Mouse (Mus musculus) right cerebral cortex, postnatal 36 days (tissue): ENCODE measurements around the gene Msx1.
"Not testable (repeated sequence)": the region's sequence is repeated elsewhere in the genome, so short reads cannot be mapped to it uniquely, and the experiment has no call there.

Experiments used
- DNase-seq, 2 experiments: peaks; one replicate each; pipeline ENCODE4 v3.0.0; 2022; ENCODE audit warnings: low spot score in 2 of 2, mixed read lengths in 1 of 2

Msx1 gene

DNA sequence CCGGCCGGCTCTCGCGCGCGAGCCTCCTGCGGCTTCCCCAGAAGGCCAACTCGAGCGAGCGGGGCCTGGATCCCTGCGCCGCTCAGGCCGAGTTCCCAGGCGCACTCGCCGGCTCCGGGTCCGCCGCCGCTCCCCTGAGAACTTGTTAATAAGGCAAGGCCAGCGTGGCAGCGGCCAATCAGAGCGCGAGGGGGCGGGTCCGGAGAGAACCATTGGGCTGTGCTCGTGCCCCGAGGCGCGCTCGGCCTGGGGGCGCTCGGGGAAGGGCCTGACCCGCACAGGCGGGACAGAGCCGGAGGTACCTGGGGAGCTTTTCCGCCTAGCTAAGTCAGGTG, at the start of gene Msx1:
Msx1 (minus strand) TSS at position 123 of the 335 bp plus-strand sequence.
- DNase-seq = peak; percentile 30 to 36

DNA sequence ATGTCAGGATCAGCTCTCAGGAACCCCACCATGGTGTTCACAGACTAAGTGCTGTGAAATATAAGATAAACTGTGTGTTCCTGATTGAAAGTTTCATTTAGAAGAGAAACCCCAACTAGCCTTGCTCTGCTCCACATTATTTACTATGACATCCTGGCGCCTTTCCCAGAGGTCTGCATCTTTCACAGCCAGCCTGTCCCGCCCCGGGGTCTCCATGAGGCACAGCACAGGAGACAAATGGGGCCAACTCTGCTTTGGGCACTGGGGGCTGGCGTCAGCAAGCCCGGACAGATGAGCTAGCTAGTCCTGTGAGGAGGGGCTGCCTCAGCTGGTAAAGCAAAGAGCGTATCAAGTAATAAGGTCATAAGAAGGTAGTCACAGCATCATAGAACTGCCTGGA, 41.1 kb upstream of the Msx1 start:
- DNase-seq = no peak

DNA sequence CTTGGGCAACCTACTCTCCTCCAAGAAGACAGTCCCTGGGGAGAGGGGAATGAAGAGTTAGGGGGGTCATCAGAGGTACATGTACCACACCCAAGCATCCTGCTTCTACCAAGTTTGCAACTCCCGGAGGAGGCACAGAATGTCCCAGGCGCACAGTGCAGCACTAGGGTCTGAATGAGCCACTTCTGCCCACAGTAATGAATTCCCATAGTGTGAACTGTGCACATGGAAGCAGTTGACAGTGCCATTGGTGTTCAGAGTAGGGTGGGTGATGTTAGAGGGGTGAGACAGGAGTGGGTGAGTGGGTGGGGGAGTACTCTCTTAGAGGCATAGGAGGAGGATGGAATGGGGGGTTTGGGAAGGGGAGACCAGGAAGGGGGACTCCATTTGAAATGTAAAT, 39.9 kb upstream of the Msx1 start:
- DNase-seq = no peak

DNA sequence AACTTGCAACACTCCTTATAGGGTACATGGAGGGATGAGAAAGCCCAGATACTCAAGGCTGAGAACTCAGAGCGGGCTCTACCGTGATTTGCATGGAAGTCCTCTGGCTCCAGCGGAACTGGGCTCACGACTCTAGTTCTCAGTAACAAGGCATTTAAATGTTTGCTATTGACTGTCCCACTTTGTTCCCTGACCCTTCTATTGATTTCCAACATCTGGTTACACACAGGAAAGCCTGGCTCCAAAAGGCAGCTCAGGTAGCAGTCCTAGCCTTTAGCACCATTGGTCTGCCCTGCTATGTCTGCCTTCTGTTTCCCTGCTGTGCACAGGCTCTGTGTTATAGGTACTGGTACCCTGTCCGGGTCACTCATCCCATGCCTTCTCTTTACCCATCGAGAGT, 36.5 kb upstream of the Msx1 start:
- DNase-seq = no peak

DNA sequence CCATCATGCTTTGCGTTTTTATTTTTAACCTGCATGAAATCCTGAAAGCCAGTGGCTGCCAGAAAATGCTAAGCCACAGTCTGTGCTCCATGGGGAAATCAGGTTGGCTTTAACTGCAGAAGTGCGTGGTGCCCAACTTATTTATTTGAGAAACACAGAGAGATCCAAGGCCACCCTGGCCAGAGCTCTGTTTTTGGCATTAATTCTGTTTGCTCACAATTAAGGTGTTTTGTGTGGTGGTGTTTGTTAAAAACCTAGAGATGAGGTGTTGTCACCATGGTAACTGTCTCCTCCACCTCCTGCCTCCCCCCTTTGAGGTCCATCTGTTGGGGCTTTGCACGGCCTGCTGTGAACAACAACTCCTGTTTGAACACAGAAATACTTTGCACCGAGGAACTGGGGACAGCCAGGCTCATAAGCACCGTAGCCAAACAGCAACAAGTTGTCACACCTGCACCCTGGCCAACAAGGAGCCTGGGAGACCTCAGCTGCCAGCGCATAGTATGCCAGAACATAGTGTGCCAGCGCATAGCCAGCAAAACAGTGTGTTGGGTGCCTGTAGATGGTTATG, 35.9 kb upstream of the Msx1 start:
- DNase-seq = peak; percentile 56 to 61

DNA sequence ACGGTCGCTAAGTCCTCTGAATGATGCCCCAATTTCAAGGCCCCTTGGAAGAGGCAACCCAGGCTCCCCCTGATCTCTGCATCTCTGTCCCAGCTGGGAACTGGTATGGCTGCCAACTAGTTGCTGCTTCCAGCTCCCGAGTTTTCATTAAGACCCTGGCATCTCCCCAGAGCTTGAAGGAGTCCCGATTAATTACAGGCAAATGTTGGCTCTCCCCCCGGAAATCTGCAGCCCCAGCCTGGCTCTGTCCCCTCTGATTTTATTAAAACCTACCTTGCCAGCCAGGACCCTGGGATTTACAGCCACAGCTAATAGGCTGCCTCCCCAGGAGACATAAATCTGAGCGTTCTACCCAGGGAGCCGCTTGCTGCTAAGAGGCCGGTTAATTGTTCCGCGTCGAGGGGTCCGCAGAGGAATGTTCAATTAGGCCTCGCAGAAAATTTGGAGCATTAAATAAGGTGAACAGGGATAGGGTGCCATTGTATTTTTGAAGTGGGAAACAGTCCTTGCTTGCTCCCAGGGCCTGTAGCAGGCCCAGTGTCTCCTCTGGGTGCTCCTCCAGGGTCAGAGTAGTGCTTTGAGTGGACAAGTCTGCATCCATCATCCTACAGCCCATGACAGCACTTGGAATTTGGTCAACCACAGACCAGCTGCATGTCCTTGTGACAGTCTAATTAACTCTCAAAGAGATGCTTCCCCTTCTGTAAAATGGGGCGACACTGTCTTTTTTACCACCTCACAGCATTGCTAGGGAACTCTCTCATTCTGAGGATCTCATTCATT, 33.6 kb upstream of the Msx1 start:
- DNase-seq = peak; percentile 33 to 34

DNA sequence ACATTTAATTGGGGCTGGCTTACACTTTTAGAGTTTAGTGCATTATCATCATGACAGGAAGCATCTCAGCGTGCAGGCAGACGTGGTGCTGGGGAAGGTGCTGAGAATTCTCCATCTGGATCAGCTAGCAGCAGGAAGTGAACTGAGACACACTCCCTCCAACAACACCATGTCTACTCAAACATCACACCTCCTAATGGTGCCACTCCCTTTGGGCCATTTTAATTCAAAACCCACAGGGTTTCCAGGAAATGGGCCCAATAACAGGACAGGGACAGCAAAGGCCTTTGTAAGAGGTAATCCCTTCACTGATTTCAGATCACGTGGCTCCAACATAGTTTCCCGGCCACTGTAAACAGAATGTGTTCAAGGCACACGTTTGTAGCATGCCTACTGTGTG, 31.7 kb upstream of the Msx1 start:
- no peak for DNase-seq

DNA sequence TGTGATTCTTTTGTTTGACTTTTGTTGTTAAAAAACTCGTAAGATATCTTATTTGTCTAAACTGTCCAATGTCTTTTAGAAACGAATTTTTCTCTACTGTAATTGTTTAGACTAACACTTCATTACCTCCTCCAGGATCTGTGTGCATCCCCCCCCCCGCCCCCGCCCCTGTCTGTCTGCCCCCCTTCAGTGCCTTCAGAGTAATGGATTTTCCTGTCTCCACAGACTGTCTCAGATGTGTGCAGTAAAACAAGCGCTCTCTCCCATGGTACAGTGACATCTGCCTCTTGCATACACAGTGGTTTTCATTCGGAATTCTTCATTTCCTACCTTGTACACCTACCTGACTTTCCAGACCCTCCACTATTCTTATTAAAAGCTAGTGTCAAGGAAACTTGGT, 29.9 kb upstream of the Msx1 start:
- DNase-seq = no peak

DNA sequence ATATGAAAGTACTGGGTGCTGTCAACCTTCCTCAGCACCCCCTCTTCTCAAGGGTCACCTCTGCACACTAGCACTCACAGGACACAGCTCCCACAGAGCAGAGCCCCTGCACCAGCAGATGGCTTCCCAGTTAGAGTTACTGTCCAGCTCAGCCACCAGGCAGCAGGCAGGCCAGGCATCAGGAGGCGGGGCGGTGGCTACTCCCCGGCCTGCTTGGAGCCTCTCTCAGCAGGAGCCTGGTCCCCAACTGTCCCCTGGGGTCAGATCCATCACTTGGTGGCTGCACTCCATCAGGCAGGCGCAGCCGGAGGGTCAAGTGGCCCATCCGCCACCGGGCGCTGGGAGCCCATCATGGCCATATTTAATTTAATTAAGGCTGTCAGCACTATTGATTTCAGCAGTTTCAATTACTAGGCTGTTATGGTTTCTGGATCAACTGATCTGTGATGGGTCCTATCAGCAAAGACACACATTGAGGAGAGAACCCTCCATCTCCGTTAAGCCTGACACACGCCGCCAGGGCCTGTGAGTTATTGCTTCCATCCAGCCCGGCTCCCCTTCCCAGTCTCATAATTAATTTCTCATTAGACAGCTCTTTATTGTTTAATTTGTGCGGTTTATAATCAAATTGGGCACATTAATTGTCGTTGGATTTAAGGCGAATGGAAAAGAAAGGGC, 27.1 kb upstream of the Msx1 start:
- no peak for DNase-seq

DNA sequence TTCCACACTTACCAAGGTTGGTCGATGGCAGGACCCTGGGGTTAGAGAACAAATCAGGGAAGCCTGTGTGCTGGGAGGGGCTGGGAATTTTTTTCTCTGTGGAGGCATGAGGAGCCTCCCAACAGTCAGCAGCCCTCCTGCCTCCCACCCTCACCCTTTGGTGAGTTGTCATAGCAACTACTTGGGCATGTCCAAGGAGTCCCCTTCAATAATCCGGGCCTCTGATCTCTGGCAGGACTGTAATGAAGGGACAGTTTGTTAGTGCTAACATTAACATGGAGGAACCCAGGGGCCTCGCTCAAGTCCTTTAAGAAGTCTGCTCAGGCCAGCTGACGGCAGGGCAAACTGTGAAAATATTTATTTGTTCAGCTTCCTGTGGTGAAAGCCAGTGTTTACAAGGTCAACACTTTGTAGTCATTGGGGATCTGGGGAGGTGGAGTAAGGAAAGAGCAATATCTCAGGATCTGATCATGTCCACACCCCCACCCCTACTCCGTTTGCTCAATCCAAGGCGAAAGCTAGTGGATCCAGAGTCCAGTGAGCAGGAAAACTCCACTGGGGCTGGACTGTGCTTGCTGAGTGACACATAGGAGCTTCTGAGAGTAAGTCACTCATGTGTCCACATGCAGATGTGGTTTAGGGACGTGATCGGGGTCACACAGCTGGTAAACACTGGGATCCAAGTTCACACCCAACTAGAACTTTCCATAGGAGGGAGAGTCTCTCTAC, 24.8 kb upstream of the Msx1 start:
- DNase-seq = no peak

DNA sequence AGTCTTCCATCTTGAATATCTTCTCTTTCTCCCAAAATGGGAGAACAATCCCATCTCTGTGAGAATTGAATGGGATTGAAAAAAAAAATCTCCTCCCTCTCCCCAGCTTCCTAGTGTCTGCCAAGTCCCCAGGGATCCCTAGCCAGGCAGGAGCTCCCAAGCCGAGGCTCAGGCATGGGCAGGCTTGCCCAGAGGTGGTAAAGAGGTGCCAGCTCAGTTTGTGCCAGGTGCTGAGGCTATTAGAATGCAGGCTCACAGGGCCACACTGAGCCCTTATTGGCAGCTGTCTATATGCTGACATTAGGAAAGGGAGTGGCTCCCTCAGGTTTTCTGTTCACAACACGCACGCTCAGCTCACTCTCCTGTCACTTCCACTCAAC, 11.9 kb upstream of the Msx1 start:
- DNase-seq = no peak

DNA sequence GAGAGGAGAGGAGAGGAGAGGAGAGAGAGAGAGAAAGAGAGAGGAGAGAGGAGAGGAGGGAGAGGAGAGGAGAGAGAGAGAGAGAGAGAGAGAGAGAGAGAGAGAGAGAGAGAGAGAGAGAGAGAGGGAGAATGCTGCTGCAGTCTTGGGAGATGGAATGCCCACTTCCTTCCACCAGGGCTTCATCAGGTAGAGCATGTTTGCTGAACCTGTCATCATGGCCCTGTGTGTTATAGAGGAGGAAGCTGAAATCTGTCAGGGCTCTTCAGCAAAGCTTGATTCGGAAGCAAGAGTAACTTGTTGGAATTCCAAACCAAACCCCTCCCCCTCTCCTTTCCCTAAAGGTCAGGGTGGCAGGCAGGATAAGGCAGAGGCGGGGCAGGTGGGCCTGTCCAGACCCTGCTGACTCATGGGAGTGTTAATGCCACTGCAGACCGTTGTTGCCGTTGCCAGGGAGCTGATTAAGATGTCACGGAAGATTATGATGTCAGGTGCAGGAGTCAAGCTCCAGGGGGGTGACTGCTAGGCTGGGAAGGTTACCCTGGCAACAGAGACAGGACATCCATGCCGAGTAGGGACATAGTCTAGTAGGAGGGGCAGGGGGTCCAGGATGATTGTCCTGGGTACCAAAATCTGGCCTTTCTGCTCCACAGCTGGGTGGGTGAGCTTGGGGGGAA, 11.3 kb upstream of the Msx1 start:
- DNase-seq = no peak

DNA sequence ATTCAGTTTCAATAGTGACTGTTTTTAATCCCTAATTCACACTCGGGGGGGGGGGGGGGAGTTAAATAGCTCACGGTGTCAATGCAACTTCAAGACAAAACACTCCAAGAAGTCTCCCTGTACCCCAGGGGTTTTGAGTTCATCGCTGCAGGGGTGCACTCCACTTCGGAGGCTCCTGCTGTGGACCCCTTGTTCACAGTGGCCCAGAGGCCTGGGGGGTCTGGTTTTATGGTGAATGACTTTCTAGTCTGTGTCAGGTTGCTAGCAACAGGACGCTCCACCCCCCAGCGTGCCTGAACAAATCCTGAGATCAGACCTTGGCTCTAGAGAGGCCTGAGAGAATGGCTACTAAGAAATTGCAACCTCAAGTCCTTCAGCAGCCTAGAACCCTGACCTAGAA, 8.4 kb upstream of the Msx1 start:
- no peak for DNase-seq

DNA sequence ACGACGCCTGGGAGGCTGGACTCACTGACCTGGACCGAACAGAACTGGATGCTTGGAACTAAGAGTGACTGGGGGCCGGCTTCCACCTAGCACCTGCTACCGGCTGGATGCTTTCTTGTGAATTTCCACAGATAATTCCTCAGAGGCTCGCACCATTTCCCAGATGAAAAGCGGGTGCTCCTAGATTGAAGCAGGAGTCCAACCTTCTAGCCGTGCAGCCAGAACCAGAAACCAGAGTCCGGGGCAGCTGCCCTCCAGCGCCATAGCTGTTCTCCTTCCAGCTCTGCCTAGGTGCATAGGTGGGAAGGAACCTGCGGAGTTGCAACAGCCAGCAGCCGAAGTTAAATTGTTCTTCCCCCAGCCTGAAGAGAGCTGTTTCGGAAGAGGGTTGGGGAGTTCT, 7.6 kb upstream of the Msx1 start:
- DNase-seq = no peak

DNA sequence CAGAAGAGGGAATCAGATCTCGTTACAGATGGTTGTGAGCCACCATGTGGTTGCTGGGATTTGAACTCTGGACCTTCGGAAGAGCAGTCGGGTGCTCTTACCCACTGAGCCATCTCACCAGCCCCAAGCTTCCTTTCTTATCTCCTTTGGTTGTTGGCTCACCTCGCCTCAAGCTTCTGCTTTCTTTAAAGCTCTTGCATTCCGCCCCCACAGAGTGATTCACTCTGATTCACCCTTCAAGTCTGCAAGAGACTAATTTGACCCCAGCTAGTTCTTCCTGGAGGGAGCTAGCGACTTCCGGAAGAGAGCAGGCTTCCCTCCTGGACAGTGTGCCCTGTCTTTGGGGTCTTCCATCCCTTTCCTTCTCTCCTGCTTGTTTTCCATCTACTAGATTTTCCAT, 6.1 kb upstream of the Msx1 start:
- DNase-seq = not testable (repeated sequence)

DNA sequence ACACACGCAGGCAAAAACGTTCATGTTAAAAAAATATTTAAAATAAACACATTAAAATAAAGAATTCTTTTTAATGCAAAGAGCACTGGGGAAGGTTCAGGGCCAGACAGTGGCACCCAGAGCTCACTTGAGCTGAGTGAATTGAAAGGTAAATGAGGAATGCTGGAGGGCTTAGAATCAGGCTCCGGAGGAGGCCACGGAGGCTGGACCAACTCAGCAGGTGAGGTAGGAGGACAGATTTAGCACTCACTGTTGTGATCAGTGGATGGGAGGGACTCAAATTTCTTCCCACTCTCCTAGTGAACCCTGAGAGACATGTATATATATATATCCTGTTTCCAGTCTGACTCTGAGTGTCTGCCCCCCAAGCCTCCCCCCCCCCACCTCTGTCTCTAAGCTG, 5.5 kb upstream of the Msx1 start:
- no peak for DNase-seq

DNA sequence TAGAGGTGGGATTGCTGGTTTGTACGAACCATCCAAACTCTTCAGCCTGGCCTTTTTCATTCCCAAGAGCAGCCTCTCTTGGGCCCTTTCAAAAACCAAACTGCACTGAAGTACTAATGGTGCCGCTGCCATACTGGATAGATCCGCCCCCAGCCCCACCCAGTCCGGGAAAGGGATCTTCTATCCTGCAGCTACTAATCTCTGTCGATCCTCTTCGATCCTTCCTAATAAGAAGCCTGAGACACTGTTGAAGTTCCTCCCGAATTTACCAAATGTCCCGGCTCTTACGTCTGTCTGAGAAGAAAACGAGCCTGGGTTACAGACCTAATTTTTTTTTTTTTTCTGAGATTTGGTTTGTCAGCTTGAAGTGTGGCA, 4.9 kb upstream of the Msx1 start:
- DNase-seq = no peak

DNA sequence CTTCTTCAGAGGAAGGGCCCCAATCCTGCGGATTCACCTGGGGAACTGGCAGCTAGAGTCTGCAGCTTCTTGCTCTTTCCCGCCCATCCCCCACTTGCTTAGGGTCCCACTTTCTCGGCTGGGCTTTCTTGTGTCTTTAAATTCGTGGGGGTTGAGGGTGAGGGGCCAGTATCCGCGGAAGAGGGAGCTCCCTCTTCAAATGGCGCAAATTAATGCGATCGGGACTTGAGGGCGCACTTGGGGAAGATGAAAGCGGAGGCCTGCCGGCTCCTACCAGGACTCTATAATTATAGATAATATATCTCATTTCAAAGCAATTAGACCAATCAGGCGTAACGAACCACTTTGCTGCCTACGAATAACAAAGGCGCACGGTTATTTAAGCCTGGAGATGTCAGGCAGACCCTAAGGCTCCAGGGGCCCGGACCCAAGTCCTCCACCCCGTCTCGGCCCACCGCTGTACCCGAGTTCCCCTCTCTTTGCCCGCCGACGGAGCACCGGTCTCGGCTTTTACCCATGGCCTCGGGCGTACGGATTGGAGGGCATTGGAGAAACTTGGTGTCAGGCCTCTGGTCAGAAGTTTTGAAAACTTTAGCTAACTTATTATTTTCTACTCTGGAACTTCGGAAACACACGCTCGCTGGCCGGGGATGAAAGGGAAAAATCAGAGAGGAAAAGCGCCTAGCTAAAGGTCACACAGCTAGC, 4.4 kb upstream of the Msx1 start:
- DNase-seq = no peak

DNA sequence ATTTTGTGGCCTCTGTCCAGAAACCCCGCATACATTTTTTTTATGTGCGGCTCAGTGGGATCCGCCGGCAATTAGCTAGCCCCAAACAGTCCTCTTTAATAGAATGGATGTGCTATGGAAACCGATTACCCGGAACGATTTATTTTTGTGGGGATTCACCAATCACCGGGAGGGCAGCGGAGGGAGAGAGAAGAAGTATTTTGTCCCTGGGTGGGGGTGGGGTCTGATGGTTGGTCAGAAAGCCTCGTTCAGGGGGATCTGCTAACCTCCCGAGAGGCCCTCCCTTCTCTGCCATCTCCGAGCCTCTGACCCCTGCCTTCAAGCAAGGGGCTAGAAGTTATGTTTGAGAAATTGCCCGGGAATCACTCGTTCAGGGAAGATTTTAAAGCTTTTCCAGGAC, 3.6 kb upstream of the Msx1 start:
- DNase-seq = no peak

DNA sequence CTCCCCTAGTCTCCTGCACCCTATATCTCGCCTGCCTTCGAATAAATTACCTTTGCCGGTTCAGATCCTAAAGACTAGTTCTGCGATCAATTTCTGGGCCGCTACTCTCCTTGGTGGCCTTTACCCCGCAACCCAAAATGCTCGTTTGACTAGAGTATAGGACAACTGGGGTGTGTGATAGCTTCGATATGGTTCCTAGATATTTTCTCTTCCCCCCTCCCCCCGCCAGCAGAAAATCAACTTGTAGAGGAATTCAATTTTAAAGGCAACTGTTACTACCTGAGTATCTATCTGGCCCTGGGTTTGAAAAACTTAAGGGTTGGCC, 3.2 kb upstream of the Msx1 start:
- DNase-seq = no peak

DNA sequence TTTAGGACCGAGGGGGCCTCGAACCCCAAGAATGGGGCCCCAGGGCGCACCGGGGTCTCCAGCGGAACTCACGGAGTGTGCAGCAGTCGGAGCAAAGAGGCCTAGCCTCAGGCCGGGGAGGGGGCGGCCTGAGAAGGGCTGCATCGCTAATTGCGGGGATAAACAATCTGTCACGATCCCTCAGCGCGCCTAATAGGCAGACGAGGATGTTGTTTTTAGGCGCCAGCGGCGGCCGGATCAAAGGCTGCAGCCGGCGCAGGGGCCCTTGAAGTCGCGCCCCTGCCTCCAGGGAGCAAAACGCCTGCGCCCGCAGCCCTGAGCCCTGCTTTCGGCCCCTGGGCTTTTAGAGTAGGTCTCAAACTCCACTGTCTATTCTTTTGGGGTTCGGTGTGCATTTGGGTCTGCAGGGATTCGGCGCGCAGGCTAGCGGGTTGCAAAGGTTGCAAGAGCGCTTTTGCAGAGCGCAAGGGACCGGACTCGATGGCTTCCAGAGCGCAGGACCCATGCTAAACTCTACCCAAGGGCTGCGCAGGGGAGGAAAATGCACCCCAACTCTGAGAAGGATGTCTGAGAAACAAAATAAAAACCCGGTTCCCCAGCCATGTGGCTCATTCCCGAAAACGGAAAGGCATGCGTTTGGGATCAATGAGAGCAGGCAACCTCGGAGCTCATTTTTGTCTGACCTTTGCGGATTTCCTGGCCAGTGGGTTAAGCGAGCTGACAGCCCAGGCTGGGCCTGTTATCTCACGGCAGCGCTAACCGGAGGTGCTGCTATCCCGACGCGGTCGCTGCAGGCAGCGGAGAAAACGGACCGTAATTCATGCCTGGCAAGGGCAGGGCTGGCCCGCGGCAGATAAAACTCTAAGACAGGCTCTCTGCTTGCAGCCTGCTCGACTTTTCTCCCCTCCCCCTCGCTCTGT, 2.6 kb upstream of the Msx1 start:
- DNase-seq = no peak
